In the genomic region with DNA sequence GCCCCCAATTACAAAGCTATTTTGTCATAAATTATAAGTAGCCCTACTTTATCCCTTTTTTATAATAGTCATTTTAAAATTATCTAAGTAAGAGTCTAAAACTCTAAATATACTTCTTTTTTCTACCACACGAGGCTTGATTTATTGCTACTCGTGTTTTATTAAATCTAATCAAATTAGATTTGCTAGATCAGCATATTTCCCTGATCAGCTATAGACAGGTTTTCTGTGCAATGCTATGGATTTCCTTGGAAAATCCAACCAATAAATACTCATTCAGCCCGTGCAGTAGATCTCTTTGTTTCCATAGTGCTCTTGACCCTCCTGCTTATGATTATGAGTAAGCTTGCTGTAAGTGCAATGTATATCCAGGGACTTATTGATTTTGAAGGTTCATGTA, we compare ENCODE assay signal across 31 mouse cellular contexts.
"Had no signal": no experiment of that assay in that cellular context is flagged by ENCODE, and none has a peak within 500 bp of the region (broad histone marks: within the 10 kb centered on the region; RNA-seq: fewer than 3 reads in every experiment).

No protein-coding gene starts in this region.

- H3K9ac ChIP-seq: heart, embryonic 12.5 days; heart, embryonic 13.5 days; heart, embryonic 15.5 days; hindbrain, embryonic 12.5 days; hindbrain, embryonic 13.5 days; hindbrain, embryonic 14.5 days; hindbrain, embryonic 15.5 days; intestine, embryonic 15.5 days; kidney, embryonic 15.5 days had no signal

- H3K36me3 ChIP-seq: heart, embryonic 10.5 days; heart, embryonic 12.5 days; heart, embryonic 13.5 days; heart, embryonic 15.5 days; hindbrain, embryonic 10.5 days; hindbrain, embryonic 12.5 days; hindbrain, embryonic 13.5 days; hindbrain, embryonic 15.5 days; intestine, embryonic 15.5 days; kidney, embryonic 15.5 days had no signal

- H3K4me1 ChIP-seq: heart, embryonic 10.5 days; heart, embryonic 12.5 days; heart, embryonic 13.5 days; heart, embryonic 15.5 days; hindbrain, embryonic 10.5 days; hindbrain, embryonic 12.5 days; hindbrain, embryonic 13.5 days; hindbrain, embryonic 15.5 days; intestine, embryonic 15.5 days; kidney, embryonic 15.5 days had no signal

- H3K9me3 ChIP-seq: heart, embryonic 10.5 days; heart, embryonic 12.5 days; heart, embryonic 13.5 days; heart, embryonic 15.5 days; hindbrain, embryonic 10.5 days; hindbrain, embryonic 12.5 days; hindbrain, embryonic 13.5 days; hindbrain, embryonic 15.5 days; intestine, embryonic 15.5 days; kidney, embryonic 15.5 days had no signal

- H3K27ac ChIP-seq: heart, embryonic 10.5 days; heart, embryonic 13.5 days; heart, embryonic 15.5 days; hindbrain, embryonic 10.5 days; hindbrain, embryonic 12.5 days; hindbrain, embryonic 13.5 days; hindbrain, embryonic 14.5 days; hindbrain, embryonic 15.5 days; hindbrain, postnatal 0 days; intestine, embryonic 15.5 days; kidney, embryonic 15.5 days; kidney, postnatal 0 days; layer of hippocampus, adult 2 months; left cerebral cortex, adult 2 months had no signal

- H3K4me2 ChIP-seq: heart, embryonic 11.5 days; heart, embryonic 12.5 days; heart, embryonic 13.5 days; heart, embryonic 15.5 days; hindbrain, embryonic 12.5 days; hindbrain, embryonic 13.5 days; hindbrain, embryonic 14.5 days; hindbrain, embryonic 15.5 days; intestine, embryonic 15.5 days; kidney, embryonic 15.5 days had no signal

- H3K4me3 ChIP-seq: heart, embryonic 10.5 days; heart, embryonic 12.5 days; heart, embryonic 13.5 days; heart, embryonic 15.5 days; hindbrain, embryonic 10.5 days; hindbrain, embryonic 12.5 days; hindbrain, embryonic 13.5 days; hindbrain, embryonic 15.5 days; intestine, embryonic 15.5 days; kidney, embryonic 15.5 days; layer of hippocampus, adult 2 months; left cerebral cortex, adult 2 months had no signal

- H3K27me3 ChIP-seq: heart, embryonic 12.5 days; heart, embryonic 13.5 days; heart, embryonic 15.5 days; hindbrain, embryonic 12.5 days; hindbrain, embryonic 13.5 days; hindbrain, embryonic 15.5 days; intestine, embryonic 15.5 days; kidney, embryonic 15.5 days had no signal

- DNase-seq: heart, postnatal 10 days; heart, postnatal 14 days; heart, postnatal 36 days; heart, postnatal 4 days; kidney, adult 11 months; kidney, adult 18-20 months; kidney, adult 8-10 months; kidney, adult 9 months; kidney, postnatal 10 days; kidney, postnatal 14 days; kidney, postnatal 25 days; kidney, postnatal 36 days; kidney, postnatal 4 days; layer of hippocampus, adult 9-11 months; layer of hippocampus, postnatal 36 days had no signal
